Mouse (Mus musculus): ENCODE measurements around the gene Gm498.

Gm498 gene

DNA sequence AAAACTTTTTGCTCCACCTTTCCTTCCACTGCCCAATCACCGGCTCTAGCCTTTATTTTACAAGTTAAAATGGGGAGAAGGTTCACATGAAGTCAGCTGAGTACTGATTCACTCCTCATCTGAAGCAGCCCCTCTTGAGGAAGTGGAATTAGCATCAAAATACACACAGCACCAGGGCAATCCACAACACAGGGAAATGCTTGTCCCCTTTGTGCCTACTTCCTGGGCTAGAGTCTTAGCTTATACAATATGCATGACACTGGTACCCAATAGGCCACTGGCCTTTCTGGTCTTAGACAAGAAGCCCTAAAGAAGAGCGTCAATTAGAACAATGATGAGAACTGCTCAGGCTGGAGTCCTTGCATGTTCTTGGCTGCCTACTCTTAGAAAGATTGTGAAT, 25.7 kb downstream of the Gm498 start:
- no peak for DNase-seq (ENCODE audit: low read depth)

DNA sequence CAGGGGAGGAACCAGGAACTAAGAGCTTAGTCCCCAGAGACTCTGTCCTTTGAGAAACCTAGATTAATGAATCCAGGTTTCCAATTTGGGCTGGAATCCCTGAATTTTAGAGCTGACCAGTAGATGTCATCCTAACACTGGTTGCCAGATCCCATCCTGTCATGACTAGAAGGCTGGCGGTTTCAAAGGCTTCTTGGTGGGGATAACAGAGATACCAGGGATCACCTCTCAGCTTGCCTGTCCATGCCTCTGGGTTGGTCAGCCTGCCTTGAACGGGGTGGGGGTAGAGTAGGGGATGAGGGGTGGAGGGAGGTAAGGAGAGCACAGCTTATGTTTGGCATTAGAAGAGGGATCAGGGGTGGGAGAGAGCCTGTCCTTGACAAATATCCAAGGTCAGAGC, 34.0 kb downstream of the Gm498 start:
- DNase-seq (ENCODE audit: low read depth) = no peak

DNA sequence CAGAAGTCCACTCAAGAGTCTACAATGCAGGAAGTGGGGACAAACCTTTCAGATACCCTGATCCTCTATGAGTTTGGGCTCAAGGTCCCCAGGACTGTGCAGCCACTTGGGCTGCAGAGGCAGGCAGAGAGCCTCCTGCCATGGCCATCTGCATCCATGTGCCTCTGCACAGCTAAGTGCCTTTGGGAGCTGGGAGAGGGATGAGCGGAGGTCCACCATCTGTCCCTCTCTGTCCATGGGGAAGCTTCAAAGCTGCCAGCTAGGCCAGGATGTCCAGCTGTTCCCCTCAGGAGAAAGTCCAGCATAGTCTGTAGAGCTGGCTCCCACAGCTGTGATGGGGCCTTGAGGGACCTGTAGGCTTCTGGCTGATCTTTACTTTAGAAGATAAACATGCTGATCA, 38.5 kb downstream of the Gm498 start:
- DNase-seq (ENCODE audit: low read depth) = no peak

- no peak for DNase-seq (ENCODE audit: low read depth)
These were observed 39.0 kb downstream of the Gm498 start for GRCm38 (mm10) chr7:143905606-143906005.

- DNase-seq (ENCODE audit: low read depth) = no peak
These were observed 47.0 kb downstream of the Gm498 start for GRCm38 (mm10) chr7:143913611-143914010.

DNA sequence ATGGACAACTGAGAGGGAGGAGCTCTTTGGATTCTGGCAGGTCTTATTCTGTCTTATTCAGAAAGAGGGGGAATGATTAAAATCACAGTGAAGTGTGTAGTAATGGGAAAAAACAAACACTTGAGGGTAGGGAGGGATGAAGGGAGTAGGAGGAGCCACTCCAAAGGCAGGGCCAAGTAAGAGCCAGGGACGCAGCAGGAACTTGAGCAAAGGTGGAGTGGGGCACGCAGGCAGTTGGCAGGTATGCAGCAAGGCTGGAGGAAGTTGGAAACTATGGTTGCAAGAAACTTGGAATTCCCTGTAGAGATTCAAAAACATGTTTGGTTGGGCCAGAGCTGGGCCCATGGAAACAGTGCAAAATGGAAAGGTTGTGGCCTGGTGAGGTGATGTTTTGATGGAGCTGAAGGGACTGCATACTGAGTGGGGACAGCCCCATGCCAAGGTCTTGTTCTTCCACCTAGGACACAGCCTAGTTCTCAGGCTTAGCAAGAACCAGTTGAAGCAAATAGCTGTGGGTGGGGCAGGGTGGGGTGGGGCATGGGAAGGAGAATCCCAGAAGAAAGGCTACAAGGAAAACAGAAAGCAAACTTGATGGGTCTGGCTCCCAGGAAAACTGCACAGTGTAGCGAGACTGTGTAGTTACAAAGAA, 52.5 kb downstream of the Gm498 start:
- DNase-seq (ENCODE audit: low read depth) = no peak

DNA sequence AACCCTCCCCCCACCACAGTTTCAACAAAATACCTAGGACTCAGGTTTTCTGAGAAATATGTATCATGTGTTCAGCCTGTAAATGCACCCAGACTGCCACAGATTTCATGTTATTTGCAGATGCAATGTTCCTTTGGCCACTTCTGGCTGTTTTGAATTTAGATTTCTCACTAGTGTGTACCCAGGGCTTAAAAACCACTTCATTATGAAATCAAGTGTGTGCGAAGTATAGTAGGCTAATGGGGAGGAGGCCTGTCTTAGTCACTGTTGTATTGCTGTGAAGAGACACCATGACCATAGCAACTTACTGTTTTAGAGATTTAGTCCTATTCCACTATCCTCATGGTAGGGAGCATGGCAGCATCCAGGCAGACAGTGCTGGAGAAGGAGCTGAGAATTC, 63.3 kb downstream of the Gm498 start:
- no peak for DNase-seq (ENCODE audit: low read depth)

GRCm38 (mm10) chr7:143938647-143939046, 72.0 kb downstream of the Gm498 start:
- DNase-seq (ENCODE audit: low read depth) = no peak

- DNase-seq (ENCODE audit: low read depth) = no peak
These were observed 72.8 kb downstream of the Gm498 start for GRCm38 (mm10) chr7:143939476-143939875.

- no peak for DNase-seq (ENCODE audit: low read depth)
These were observed 76.5 kb downstream of the Gm498 start for GRCm38 (mm10) chr7:143942941-143943691.

- no peak for DNase-seq (ENCODE audit: low read depth)
These were observed 77.9 kb downstream of the Gm498 start for GRCm38 (mm10) chr7:143944421-143944980.

Measured in naive thymus-derived CD4-positive, alpha-beta T cell, adult 2 months (primary cell).